Mouse (Mus musculus): Measurements from ENCODE around the gene Tnc. TPM values are rescaled to one million over a fixed set of nuclear protein-coding genes. Genes with fewer than 3 reads are reported as not detected.

Gene Tnc
- polyA plus RNA-seq, 1 experiment from 2014 or later: 17.2 TPM

DNA sequence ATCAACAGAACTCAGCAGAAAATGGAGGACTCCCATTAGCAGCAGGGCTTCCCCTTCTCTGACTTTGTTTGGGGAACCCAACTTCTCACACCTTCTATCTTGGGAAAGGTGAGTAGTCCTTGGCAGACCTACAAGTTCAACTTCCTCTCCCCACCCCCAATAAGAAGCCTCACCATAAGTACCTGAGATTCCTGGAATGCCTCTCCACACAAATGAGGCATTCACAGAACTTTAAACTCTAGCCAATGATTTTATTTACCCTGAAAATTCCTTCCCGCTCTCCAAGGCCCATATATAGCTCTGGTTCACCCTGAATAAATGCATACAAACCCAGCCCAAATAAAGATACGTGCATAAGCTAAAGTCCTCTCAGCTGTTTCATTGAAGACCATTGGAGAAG lies 9.3 kb downstream of the Tnc start:
- no peak for TF ChIP-seq CTCF (IDR thresholded peaks at IDR 0.05; ENCODE audit: low read depth)
- Histone ChIP-seq H3K4me3 (replicated peaks; ENCODE audit: low read depth, low read length) (no peak overlapping the region), H3K9ac (ENCODE audit: low read depth, low read length) (no peak overlapping the region), H3K4me1 (replicated peaks; ENCODE audit: insufficient read depth, low read length) (no peaks in the 10 kb centered on the region), H3K4me2 (ENCODE audit: low read length) (no peak overlapping the region), H3K27ac (no peak overlapping the region), H3K36me3 (ENCODE audit: insufficient read depth, low read length) (no peaks in the 10 kb centered on the region), H3K27me3 (ENCODE audit: insufficient read depth, low read length) (no peaks in the 10 kb centered on the region), H3K9me3 (replicated peaks; ENCODE audit: low read length) (no peaks in the 10 kb centered on the region)
- DNase-seq (ENCODE audit: low spot score) (no peak), ATAC-seq (replicated peaks; ENCODE audit: low FRiP score, low read depth) (no peak)
- WGBS: 70% methylated on average over 2 of the region's 2 CpGs

- no peaks in the 10 kb centered on the region for H3K9me3 ChIP-seq (replicated peaks; ENCODE audit: low read length)
- H3K27ac ChIP-seq: no peak overlapping the region
- H3K4me2 ChIP-seq (ENCODE audit: low read length): no peak overlapping the region
- no peak for ATAC-seq (replicated peaks; ENCODE audit: low FRiP score, low read depth)
- no peak overlapping the region for H3K4me3 ChIP-seq (replicated peaks; ENCODE audit: low read depth, low read length)
- no peak overlapping the region for H3K9ac ChIP-seq (ENCODE audit: low read depth, low read length)
- no peaks in the 10 kb centered on the region for H3K4me1 ChIP-seq (replicated peaks; ENCODE audit: insufficient read depth, low read length)
- 81% methylated on average over 1 of the region's 1 CpGs for WGBS
- DNase-seq (ENCODE audit: low spot score): peak; percentile 38
- no peaks in the 10 kb centered on the region for H3K27me3 ChIP-seq (ENCODE audit: insufficient read depth, low read length)
- H3K36me3 ChIP-seq (ENCODE audit: insufficient read depth, low read length): no peaks in the 10 kb centered on the region
- TF ChIP-seq CTCF (IDR thresholded peaks at IDR 0.05; ENCODE audit: low read depth): no peak
Observed at GRCm38 (mm10) chr4:64034724-64035123, 12.1 kb downstream of the Tnc start.

- no peak for TF ChIP-seq CTCF (IDR thresholded peaks at IDR 0.05; ENCODE audit: low read depth)
- Histone ChIP-seq H3K4me1 (replicated peaks; ENCODE audit: insufficient read depth, low read length) (no peaks in the 10 kb centered on the region; the same call in 1 of the 2 replicates), H3K9ac (ENCODE audit: low read depth, low read length) (no peak overlapping the region), H3K9me3 (replicated peaks; ENCODE audit: low read length) (no peaks in the 10 kb centered on the region), H3K36me3 (ENCODE audit: insufficient read depth, low read length) (no peaks in the 10 kb centered on the region), H3K27ac (no peak overlapping the region), H3K4me2 (ENCODE audit: low read length) (no peak overlapping the region), H3K4me3 (replicated peaks; ENCODE audit: low read depth, low read length) (no peak overlapping the region), H3K27me3 (ENCODE audit: insufficient read depth, low read length) (no peaks in the 10 kb centered on the region)
- WGBS: 57% methylated on average over 2 of the region's 2 CpGs
- no peak for DNase-seq (ENCODE audit: low spot score)
- ATAC-seq (replicated peaks; ENCODE audit: low FRiP score, low read depth): no peak
Observed at GRCm38 (mm10) chr4:64033191-64033590, 13.6 kb downstream of the Tnc start.

GRCm38 (mm10) chr4:64029486-64029885 lies 17.3 kb downstream of the Tnc start:
- DNase-seq (ENCODE audit: low spot score) (no peak), ATAC-seq (replicated peaks; ENCODE audit: low FRiP score, low read depth) (no peak)
- no peaks in the 10 kb centered on the region; the same call in 1 of the 2 replicates for H3K4me1 ChIP-seq (replicated peaks; ENCODE audit: insufficient read depth, low read length)
- 22% methylated on average over 1 of the region's 1 CpGs for WGBS
- H3K4me3 ChIP-seq (replicated peaks; ENCODE audit: low read depth, low read length): no peak overlapping the region
- no peaks in the 10 kb centered on the region for H3K9me3 ChIP-seq (replicated peaks; ENCODE audit: low read length)
- no peaks in the 10 kb centered on the region for H3K36me3 ChIP-seq (ENCODE audit: insufficient read depth, low read length)
- no peak overlapping the region for H3K27ac ChIP-seq
- no peak for TF ChIP-seq CTCF (IDR thresholded peaks at IDR 0.05; ENCODE audit: low read depth)
- H3K4me2 ChIP-seq (ENCODE audit: low read length): no peak overlapping the region
- H3K27me3 ChIP-seq (ENCODE audit: insufficient read depth, low read length): no peaks in the 10 kb centered on the region
- H3K9ac ChIP-seq (ENCODE audit: low read depth, low read length): no peak overlapping the region

DNA sequence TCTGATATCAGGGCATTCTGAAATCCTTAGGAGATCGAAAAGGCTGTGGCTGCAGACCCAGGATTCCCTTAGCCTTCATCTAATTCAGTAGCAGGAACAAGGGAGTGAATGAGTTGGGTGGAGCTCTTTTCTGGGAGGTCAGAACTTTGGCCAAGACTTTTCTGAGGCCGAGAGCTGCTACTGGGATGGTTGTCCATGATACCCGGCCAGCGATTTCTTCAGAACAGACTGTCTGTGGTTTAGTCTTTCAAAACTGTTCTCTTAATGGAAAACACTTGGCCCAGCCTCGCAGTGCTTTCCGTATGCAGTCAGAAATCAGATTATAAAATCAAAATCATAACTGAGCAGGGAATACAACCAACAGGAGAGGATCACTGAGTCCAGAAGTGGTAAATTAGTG lies 21.2 kb downstream of the Tnc start:
- no peak for DNase-seq (ENCODE audit: low spot score)
- peaks cover 4% of the 10 kb centered on the region; the same call in 1 of the 2 replicates for H3K4me1 ChIP-seq (replicated peaks; ENCODE audit: insufficient read depth, low read length)

GRCm38 (mm10) chr4:64024041-64024779 lies 22.6 kb downstream of the Tnc start:
- DNase-seq (ENCODE audit: low spot score): peak; percentile 91
- Histone ChIP-seq H3K27me3 (ENCODE audit: insufficient read depth, low read length) (no peaks in the 10 kb centered on the region), H3K4me1 (replicated peaks; ENCODE audit: insufficient read depth, low read length) (peaks cover 4% of the 10 kb centered on the region; the same call in 1 of the 2 replicates), H3K27ac (no peak overlapping the region), H3K36me3 (ENCODE audit: insufficient read depth, low read length) (no peaks in the 10 kb centered on the region), H3K4me2 (ENCODE audit: low read length) (no peak overlapping the region), H3K9ac (ENCODE audit: low read depth, low read length) (no peak overlapping the region), H3K9me3 (replicated peaks; ENCODE audit: low read length) (no peaks in the 10 kb centered on the region), H3K4me3 (replicated peaks; ENCODE audit: low read depth, low read length) (no peak overlapping the region)
- WGBS: 12% methylated on average over 4 of the region's 4 CpGs
- TF ChIP-seq CTCF (IDR thresholded peaks at IDR 0.05; ENCODE audit: low read depth): no peak
- ATAC-seq (replicated peaks; ENCODE audit: low FRiP score, low read depth): peak; percentile 72

More for the DNA sequence above, 21.2 kb downstream of the Tnc start:
- Histone ChIP-seq H3K27ac (no peak overlapping the region), H3K9me3 (replicated peaks; ENCODE audit: low read length) (no peaks in the 10 kb centered on the region), H3K27me3 (ENCODE audit: insufficient read depth, low read length) (no peaks in the 10 kb centered on the region), H3K4me2 (ENCODE audit: low read length) (no peak overlapping the region), H3K36me3 (ENCODE audit: insufficient read depth, low read length) (no peaks in the 10 kb centered on the region), H3K4me3 (replicated peaks; ENCODE audit: low read depth, low read length) (no peak overlapping the region), H3K9ac (ENCODE audit: low read depth, low read length) (no peak overlapping the region)
- WGBS: 89% methylated on average over 6 of the region's 6 CpGs
- no peak for ATAC-seq (replicated peaks; ENCODE audit: low FRiP score, low read depth)
- TF ChIP-seq CTCF (IDR thresholded peaks at IDR 0.05; ENCODE audit: low read depth): no peak

Data from kidney, postnatal 0 days (tissue).